Mouse (Mus musculus) spleen, adult 2 months (tissue): Measurements from ENCODE around the gene Dhx32. TPM values are rescaled to one million over a fixed set of nuclear protein-coding genes. Genes with fewer than 3 reads are reported as not detected.

Source experiments
- DNase-seq, 2 experiments: peaks; one replicate each; pipeline versions ENCODE4 v3.0.0 to v3.0.0-alpha.2; 2012 to 2021; ENCODE audit warnings: low spot score in 2 of 2, low read depth in 1 of 2
- H3K27ac ChIP-seq: fragments of 200-500 bp; 2 replicates; pipeline ENCODE4 v1.5.1; 2012; ENCODE audit warnings: low read length, inconsistent platforms; ENCODE audit not compliant: insufficient read depth
- H3K27me3 ChIP-seq: fragments of 200-500 bp; 2 replicates; pipeline ENCODE4 v1.6.1; 2012; ENCODE audit warnings: mild to moderate bottlenecking, moderate library complexity, low read length, inconsistent platforms; ENCODE audit not compliant: control insufficient read depth, insufficient read depth
- H3K36me3 ChIP-seq: fragments of 200-500 bp; 2 replicates; pipeline ENCODE4 v1.6.1; 2012; ENCODE audit warnings: mild to moderate bottlenecking, low read length, inconsistent platforms; ENCODE audit not compliant: control insufficient read depth, insufficient read depth
- H3K4me1 ChIP-seq: fragments of 200-500 bp; 2 replicates; pipeline ENCODE4 v1.6.1; 2011; ENCODE audit warnings: inconsistent platforms; ENCODE audit not compliant: control insufficient read depth, insufficient read depth, insufficient read length
- H3K4me3 ChIP-seq: fragments of 200-500 bp; 2 replicates; pipeline ENCODE4 v1.5.1; 2011; ENCODE audit warnings: mild to moderate bottlenecking, inconsistent platforms; ENCODE audit not compliant: insufficient read depth, insufficient read length; ENCODE audit errors: extremely low read depth
- CTCF ChIP-seq: fragments of 200-500 bp; IDR thresholded peaks from 2 replicates; pipeline ENCODE4 v1.5.1; 2011; ENCODE audit warnings: mild to moderate bottlenecking, inconsistent platforms; ENCODE audit not compliant: insufficient read depth, insufficient read length, insufficient replicate concordance; ENCODE audit errors: extremely low read depth
- POLR2A ChIP-seq: fragments of 200-500 bp; IDR thresholded peaks from 2 replicates; pipeline ENCODE4 v1.6.1; 2011; ENCODE audit warnings: low read depth, low read length, inconsistent platforms
- WGBS: fragments of 180-500 bp; shearing (Covaris S2); methylation state at CpG from one replicate; pipeline ENCODE4 v1.1.7; 2018; 5-methylcytosine and 5-hydroxymethylcytosine counted together
- polyA plus RNA-seq: library from polyadenylated mRNA; depleted of rRNA; stranded (reverse); fragments of >200 nt; gene quantifications from 2 replicates; pipeline ENCODE4 v1.2.3, GENCODE M21; 2012

Gene Dhx32
- polyA plus RNA-seq, 1 experiment: 7.5 TPM

DNA sequence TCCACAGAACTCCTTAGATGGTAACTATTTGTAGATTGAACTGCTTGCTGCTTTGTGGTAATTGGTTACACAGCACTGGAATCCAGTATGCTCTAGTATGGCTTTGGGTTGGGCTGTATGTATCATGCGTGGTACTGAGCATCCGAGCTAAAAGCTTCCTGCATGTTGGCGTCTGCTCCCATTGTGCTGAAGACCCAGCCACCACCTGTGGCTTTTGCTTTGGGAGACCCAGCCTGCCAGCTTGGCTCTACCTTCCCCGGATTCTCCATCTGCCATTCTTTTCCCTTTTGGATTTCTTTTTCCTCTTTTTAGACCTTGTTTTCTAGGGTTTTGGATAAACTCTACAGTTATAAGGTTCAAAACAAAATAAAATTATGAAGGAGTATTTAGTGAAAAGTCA is 7.6 kb upstream of the Dhx32 start:
- no peaks in the 10 kb centered on the region for H3K4me1 ChIP-seq
- H3K27me3 ChIP-seq: no peaks in the 10 kb centered on the region
- no peak overlapping the region for H3K27ac ChIP-seq
- 95% methylated on average over 4 of the region's 4 CpGs for WGBS
- H3K4me3 ChIP-seq: no peak overlapping the region
- DNase-seq: no peak
- TF ChIP-seq CTCF: no peak
- TF ChIP-seq POLR2A: no peak
- H3K36me3 ChIP-seq: no peaks in the 10 kb centered on the region

DNA sequence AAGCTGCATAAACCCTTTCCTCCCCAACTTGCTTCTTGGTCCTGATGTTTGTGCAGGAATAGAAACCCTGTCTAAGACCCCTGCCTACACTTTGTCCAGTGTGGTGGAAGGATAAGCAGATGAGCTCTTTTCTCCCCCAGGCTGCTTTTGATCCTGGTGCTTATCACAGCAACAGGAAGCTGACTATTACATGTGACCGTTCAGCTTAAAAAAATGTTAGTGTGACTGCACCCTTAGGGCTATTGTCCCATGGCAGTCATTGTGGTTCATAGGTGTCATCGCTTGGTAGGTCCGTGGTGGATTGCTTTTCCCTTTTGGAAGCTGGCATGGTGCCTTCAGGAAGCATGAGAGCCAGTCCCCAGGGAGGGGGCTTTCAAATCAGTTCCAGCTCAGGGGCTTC is 5.6 kb upstream of the Dhx32 start:
- H3K4me3 ChIP-seq: no peak overlapping the region
- TF ChIP-seq CTCF: no peak
- TF ChIP-seq POLR2A: no peak
- H3K27me3 ChIP-seq: no peaks in the 10 kb centered on the region
- DNase-seq: no peak
- WGBS: 68% methylated on average over 3 of the region's 3 CpGs
- H3K27ac ChIP-seq: no peak overlapping the region
- no peaks in the 10 kb centered on the region for H3K4me1 ChIP-seq
- no peaks in the 10 kb centered on the region for H3K36me3 ChIP-seq

DNA sequence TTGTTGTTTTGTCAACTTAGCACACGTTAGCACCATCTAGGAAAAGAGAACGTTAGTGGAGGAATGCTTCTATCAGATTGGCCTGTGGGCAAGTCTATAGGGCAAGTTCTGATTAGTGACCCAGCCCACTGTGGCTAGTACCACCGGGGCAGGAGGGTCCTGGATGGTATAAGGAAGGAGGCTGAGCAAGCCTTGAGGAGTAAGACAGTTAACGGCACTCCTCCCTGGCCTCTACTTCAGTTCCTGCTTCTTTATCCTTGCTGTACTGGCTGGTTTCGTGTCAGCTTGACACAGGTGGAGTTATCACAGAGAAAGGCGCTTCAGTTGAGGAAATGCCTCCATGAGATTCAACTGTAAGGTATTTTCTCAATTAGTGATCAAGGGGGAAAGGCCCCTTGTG is 5.0 kb upstream of the Dhx32 start:
- Histone ChIP-seq H3K27ac (no peak overlapping the region), H3K4me3 (no peak overlapping the region), H3K4me1 (no peaks in the 10 kb centered on the region), H3K36me3 (no peaks in the 10 kb centered on the region), H3K27me3 (no peaks in the 10 kb centered on the region)
- TF ChIP-seq CTCF (no peak), POLR2A (no peak)
- 76% methylated on average over 6 of the region's 6 CpGs for WGBS
- DNase-seq: no peak

DNA sequence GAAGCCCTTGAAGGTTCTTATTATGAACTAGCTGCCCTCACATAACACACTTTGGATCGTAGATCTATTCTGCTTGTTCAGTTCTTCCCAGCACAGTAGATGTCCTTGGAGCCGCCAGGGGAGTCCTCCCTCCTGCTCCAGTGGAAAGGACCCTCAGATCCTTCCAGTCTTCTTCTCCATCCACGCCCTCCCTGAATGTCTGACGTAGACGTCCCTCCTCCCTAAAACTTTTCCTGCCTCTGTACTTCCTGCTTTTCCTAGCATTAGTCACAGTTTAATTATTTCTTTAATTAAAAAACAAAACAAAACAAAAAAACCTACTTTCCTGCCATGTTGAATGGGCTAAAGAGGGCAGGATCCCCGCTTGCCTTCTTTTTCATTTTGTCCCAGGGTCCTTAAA is 535 bp downstream of the Dhx32 start:
- H3K4me1 ChIP-seq: 0 out of 2 replicates have a peak, but pooled peaks cover under 1% of the 10 kb centered on the region
- no peak for TF ChIP-seq POLR2A
- no peak overlapping the region for H3K27ac ChIP-seq
- no peak for DNase-seq
- WGBS: 82% methylated on average over 6 of the region's 6 CpGs
- no peak overlapping the region for H3K4me3 ChIP-seq
- no peaks in the 10 kb centered on the region for H3K27me3 ChIP-seq
- no peaks in the 10 kb centered on the region for H3K36me3 ChIP-seq

GRCm38 (mm10) chr7:133781583-133781982 is 943 bp downstream of the Dhx32 start:
- TF ChIP-seq CTCF (no peak), POLR2A (no peak)
- Histone ChIP-seq H3K4me1 (peaks cover 4% of the 10 kb centered on the region; the same call in 1 of the 2 replicates), H3K4me3 (no peak overlapping the region), H3K27ac (no peak overlapping the region), H3K27me3 (no peaks in the 10 kb centered on the region), H3K36me3 (no peaks in the 10 kb centered on the region)
- 72% methylated on average over 6 of the region's 6 CpGs for WGBS
- DNase-seq: no peak

- H3K27ac ChIP-seq: no peak within 1 kb of the TSS
- no peaks in the 10 kb centered on the region for H3K36me3 ChIP-seq
- H3K27me3 ChIP-seq: no peaks in the 10 kb centered on the region
- TF ChIP-seq POLR2A: no peak
- no peak for TF ChIP-seq CTCF
- peak within 1 kb of the TSS; percentile 75 for H3K4me3 ChIP-seq
- 1% methylated on average over 45 of the region's 45 CpGs for WGBS
- peaks cover 4% of the 10 kb centered on the region for H3K4me1 ChIP-seq
- DNase-seq: peak; percentile 52 to 86
Measured at GRCm38 (mm10) chr7:133776626-133776996, 5.9 kb downstream of the Dhx32 start, which contains the start of gene Fank1. Gene Fank1 (plus strand): TSS chr7:133776861.

DNA sequence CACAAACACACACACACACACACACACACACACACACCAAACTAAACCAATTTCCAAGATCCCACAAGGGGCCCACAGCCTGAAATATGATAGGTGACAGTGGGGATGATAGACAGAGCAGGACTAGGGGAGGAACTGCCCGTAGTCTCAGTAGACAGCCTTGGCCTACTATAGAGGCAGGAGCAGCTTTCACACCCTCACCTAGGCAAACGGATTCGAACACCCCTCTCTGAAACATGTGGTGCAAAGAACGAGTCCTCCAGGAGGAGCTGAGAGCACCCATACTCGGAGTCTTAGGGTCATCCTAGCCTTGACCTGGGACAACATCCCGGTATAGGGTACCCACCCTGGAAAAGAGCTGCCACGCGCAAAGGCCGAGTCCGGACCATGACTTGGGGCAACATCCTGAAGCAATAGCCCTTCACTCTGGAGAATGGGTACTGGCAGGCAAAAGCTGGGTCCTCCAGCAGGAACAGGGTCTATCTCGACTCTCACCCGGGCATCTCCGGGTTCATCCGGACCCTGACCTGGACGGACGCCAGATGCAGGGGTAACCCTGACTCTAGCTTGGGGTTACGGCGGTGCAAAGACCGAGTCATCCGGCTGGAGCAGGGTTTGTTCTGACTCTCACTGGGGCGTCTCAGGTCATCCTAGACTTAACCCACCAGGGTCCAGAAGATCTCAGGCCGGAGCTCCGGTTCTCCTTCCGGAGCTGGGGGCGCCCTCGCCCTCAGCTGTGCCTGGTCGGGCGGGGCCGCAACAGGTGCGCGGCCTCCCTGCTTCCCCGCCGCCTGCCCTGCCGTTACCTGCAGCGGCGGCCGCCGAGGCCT is 6.5 kb downstream of the Dhx32 start:
- 5% methylated on average over 34 of the region's 38 CpGs for WGBS
- DNase-seq: no peak
- Histone ChIP-seq H3K4me3 (peak overlapping the region; percentile 75), H3K27ac (no peak overlapping the region), H3K36me3 (no peaks in the 10 kb centered on the region), H3K4me1 (peaks cover 4% of the 10 kb centered on the region), H3K27me3 (no peaks in the 10 kb centered on the region)
- TF ChIP-seq CTCF (no peak), POLR2A (no peak)
